Mouse (Mus musculus): ENCODE data around the gene Dis3l2.

The Dis3l2 gene

GRCm38 (mm10) chr1:86736414-86736813 lies 32.8 kb downstream of the Dis3l2 start:
- no peak for DNase-seq

- no peak for DNase-seq
These were observed 39.3 kb downstream of the Dis3l2 start for GRCm38 (mm10) chr1:86742896-86743295.

- no peak for DNase-seq
These were observed 43.4 kb downstream of the Dis3l2 start for GRCm38 (mm10) chr1:86747034-86747433.

DNA sequence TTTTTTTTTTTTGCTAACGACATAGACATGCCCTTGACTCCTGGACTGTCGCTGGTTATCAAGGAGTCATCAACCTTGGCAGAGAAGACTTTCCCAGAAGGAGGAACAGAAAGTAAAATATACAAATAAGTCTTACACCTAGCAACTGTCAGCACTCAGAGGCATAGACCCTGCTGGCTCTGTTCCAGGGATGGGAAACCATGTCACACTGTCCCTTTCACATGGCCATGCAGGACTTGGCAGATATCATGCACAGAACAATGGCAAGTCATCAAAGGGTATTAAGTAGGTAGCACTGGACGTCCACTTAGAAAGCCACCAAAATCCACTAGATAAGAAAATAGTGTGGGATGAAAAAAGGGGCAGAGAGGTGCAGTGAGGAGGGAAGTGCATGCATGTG lies 46.5 kb downstream of the Dis3l2 start:
- no peak for DNase-seq

DNA sequence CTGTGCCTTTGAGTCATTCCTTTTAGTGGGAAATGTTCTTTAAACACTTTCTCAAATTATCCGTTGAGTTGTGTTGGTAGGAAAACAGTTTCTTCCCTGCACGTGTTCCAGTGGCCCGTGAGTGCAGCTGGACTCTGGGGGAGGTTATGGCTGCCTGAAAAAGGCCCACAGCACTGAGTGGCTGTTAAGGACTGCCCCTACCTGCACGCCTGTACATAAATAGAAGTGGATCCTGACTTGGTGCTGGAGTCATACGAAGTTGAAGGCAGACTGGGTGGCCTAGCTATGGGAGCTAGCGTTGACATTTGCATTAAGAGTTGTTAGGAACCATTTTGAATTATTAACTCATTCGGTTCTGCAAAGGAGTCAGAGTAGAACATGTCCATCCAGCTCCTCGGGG lies 49.8 kb downstream of the Dis3l2 start:
- no peak for DNase-seq

DNA sequence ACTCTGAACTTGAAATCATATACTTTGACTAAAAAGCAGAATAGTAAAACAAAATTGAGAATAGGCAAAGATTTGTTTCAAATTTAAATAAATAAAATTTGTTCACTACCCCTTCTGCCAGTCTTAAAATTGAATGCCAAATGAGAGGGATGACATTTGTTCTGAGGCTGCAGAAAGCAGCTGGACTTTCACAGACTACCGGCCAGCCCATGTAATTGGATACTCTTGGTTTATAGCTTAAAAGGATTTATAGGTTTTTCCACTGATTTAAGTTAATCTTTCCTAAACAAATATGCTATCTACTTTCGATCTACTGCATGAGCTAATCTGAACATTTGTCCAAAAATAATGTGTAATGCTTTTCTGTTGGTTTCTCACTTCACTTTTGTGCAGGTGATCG lies 50.7 kb downstream of the Dis3l2 start:
- no peak for DNase-seq

DNA sequence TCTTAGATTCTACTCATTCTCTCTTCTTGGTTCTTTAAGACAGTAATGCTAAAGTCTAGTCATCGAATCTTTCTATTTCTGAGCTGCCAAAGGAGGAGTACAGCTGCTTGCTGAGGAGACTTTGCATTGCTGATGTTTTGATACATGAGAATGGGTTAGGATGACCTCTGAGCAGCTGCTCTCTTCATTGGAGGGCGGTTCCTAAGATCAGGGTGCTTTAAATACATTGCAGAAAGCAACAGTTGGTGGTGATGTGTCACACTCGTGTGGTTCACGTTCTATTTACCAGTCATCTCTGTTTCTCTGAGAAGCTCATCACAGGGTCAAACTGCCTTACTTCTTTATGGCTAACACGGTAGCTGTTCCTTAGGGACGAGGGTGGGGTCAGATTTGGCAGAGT lies 54.5 kb downstream of the Dis3l2 start:
- no peak for DNase-seq

- DNase-seq = no peak
These were observed 58.6 kb downstream of the Dis3l2 start for GRCm38 (mm10) chr1:86762161-86762560.

DNA sequence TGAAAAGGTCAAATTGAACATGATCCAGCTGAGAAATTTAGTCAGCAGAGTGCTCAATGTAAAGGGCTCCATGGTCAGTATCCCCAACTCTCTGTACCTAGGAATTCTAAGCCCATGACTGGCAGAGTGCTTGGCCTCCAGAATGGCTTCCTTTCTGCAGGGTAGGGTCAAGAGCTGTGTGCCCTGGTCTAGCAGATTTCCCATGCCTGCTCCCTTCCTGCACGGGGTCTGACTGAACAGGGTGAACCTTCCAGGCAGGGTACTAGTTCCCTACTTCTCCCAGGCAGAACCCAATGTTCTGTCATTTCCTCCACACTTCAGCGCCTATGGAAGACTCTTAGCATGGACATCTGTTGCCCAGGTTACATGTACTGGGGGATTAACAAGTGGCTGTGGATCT lies 97.6 kb downstream of the Dis3l2 start:
- DNase-seq = no peak

- no peak for DNase-seq
These were observed 108.1 kb downstream of the Dis3l2 start for GRCm38 (mm10) chr1:86811756-86812155.

DNA sequence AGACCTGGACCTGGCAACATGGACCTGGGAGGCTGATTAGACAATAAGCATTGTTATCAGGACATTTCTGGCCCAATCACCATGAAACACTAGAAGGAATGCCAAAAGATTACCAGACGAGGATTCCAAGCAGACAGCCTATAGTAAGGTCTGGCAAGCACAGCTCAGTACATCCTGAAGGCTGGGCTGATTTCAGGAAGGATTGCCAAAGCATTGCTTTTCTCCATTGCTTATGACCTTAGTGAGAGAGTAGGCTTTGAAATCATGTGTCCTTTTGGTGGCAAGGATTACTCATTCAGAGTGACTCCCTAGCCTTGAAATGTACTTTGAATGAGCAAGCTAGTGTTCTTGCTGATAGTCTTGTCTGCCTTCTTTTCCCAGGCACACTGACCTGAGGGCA lies 118.7 kb downstream of the Dis3l2 start:
- no peak for DNase-seq

- peak; percentile 4 for DNase-seq
These were observed 130.9 kb downstream of the Dis3l2 start for GRCm38 (mm10) chr1:86834351-86834987.

GRCm38 (mm10) chr1:86834988-86835387 lies 131.4 kb downstream of the Dis3l2 start:
- no peak for DNase-seq

- no peak for DNase-seq
These were observed 147.1 kb downstream of the Dis3l2 start for GRCm38 (mm10) chr1:86850754-86851153.

DNA sequence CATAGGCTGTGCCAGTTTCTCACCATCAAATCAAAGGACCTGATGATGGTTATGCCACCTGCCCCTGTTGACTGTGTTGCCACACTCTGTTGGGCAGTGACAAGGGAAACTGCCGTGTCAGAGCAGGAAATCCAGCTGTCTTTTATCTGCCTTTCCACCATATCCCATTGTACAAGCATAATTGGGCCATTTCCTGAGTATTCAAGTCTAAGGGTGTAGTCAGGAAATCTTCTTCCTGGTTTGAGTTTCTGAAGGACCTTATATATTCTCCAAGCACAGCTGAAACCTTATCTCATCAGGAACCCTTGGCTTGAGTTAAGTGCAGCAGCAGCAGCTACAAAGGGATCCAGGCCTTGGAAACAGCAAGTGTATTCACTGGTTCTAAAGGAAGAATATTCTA lies 155.3 kb downstream of the Dis3l2 start:
- peak; percentile 51 for DNase-seq

- DNase-seq = no peak
These were observed 155.8 kb downstream of the Dis3l2 start for GRCm38 (mm10) chr1:86859371-86859770.

DNA sequence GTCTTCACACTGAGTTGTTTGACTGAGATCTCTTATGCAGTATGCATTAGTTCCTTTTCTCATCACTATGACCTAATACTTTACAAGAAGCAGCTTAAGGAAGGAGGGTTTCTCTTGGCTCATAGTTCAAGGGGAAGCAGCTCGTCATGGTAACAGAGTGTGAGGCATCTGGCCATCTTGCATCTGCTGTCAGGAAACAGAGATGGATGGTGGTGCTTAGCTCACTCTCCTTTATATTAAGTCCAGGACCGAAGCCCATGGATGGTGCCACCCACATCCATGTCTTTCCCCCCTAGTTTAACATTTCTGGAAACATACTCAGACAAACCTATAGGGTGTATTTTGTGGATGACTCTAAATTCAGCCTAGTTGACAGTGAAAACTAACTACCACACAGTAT lies 170.1 kb downstream of the Dis3l2 start:
- DNase-seq = no peak

DNA sequence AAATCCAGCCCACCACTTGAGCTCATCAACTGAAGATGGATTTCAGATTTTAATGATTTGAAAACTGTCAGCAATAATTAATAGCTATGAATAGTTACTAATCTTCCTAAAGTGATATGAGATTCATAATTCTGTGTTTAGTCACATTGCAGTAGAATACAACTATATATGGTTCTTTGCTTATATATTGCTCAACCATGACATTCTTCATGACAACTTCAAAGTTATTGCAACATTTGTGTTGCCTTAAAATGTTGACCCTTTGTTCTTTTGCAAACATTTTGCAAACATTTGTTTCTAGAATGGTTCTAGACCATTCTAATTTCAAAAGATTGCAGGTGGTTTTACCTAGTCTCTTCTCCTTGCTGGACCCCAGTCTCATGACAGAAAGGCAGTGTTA lies 175.1 kb downstream of the Dis3l2 start:
- DNase-seq = no peak

DNA sequence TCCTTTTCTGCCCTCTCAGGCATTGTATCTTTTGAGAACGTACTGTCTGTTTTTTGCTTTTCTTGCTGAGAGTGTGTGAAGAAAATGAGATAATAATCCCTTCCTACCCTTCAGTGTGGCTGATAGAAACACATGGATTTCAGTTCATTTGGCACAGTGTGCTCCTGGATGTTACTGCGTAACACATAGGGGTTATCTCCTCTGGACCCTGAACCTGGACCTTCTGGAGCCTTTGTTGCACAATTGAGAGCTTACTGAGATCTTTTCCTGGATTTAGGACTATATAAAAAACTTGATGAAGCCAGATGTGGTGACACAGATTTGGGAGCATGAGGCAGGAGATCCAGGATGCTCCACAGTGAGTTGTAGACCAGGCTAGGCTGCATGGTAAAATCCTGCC lies 175.9 kb downstream of the Dis3l2 start:
- no peak for DNase-seq

DNA sequence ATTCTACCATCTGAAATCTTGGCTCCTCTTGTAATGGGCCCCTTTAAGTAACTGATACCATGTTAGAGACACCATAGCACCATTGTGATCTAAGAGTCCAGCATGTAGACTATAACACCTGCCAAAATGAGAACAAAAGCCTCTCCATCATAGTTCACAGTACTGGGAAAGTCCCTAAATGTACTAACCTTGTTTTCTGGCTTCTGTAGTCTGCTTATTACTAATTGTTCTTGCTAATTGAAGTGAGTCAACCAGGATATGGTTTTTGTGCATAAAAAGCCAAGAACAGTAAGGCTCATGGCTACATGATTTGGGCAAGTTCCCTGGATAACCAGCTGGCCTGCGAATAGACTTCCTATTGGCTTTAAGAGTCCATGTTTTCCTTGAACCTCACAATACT lies 183.5 kb downstream of the Dis3l2 start:
- DNase-seq = no peak

- no peak for DNase-seq
These were observed 208.9 kb downstream of the Dis3l2 start for GRCm38 (mm10) chr1:86912481-86912880.

DNA sequence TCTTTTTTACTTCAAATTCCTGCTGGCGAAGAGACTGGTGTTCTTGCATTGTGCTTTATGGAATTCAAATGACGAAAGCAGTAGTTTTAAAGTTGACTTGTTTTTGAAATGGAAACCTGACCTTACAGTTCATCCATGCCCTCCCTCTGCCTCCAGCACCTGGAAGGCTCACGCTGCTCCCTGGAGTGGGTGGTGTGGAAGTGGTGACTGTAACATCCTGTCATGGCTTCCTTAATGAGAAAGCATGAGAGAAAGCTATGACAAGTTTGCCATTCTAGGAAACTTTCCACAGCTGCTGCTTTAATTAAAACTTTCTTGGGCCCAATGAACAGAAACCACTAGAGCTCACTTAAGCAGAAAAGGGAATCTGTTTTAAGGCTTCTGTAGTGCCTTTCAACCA lies 210.3 kb downstream of the Dis3l2 start:
- no peak for DNase-seq

GRCm38 (mm10) chr1:86914697-86915096 lies 211.1 kb downstream of the Dis3l2 start:
- DNase-seq = no peak

- DNase-seq = no peak
These were observed 212.9 kb downstream of the Dis3l2 start for GRCm38 (mm10) chr1:86916355-86916984.

GRCm38 (mm10) chr1:86925776-86926175 lies 222.2 kb downstream of the Dis3l2 start:
- DNase-seq = peak; percentile 52

All from lung, postnatal 36 days (tissue).